Mouse (Mus musculus) bone marrow, adult 2 months (tissue): ENCODE measurements around the gene Btnl6. TPM values are rescaled to one million over a fixed set of nuclear protein-coding genes. Genes with fewer than 3 reads are reported as not detected.
"Not testable (repeated sequence)": the region's sequence is repeated elsewhere in the genome, so short reads cannot be mapped to it uniquely, and the experiment has no call there.

Experiments used
- H3K27ac ChIP-seq: fragments of 200-500 bp; 2 replicates; pipeline ENCODE4 v1.5.1; 2012; ENCODE audit warnings: low read depth, mild to moderate bottlenecking, control low read depth, inconsistent platforms, low read length; ENCODE audit not compliant: control insufficient read depth, poor library complexity, insufficient read depth
- H3K4me1 ChIP-seq: fragments of 200-500 bp; 2 replicates; pipeline ENCODE4 v1.6.1; 2011; ENCODE audit warnings: low read length; ENCODE audit not compliant: control insufficient read depth, insufficient read depth
- H3K4me3 ChIP-seq: fragments of 200-500 bp; replicated peaks from 2 replicates; pipeline ENCODE3; 2011; ENCODE audit warnings: mild to moderate bottlenecking, low read depth, low read length, control low read depth; ENCODE audit not compliant: control insufficient read depth
- CTCF ChIP-seq: fragments of 200-500 bp; IDR thresholded peaks from 2 replicates; pipeline ENCODE4 v1.5.1; 2011; ENCODE audit warnings: low read length, control low read depth; ENCODE audit not compliant: control insufficient read depth, insufficient read depth
- POLR2A ChIP-seq: fragments of 200-500 bp; IDR thresholded peaks from 2 replicates; pipeline ENCODE4 v1.6.1; 2011; ENCODE audit warnings: low read depth, mild to moderate bottlenecking, control low read depth, low read length, borderline replicate concordance; ENCODE audit not compliant: control insufficient read depth
- WGBS: fragments of 180-500 bp; shearing (Covaris S2); methylation state at CpG from one replicate; pipeline ENCODE4 v1.1.7; 2018; 5-methylcytosine and 5-hydroxymethylcytosine counted together
- polyA plus RNA-seq: library from polyadenylated mRNA; stranded (reverse); fragments of >200 nt; gene quantifications from 2 replicates; pipeline ENCODE4 v1.2.4, GENCODE M21; 2011; ENCODE audit warnings: low replicate concordance; ENCODE audit not compliant: missing spikeins, insufficient read depth, insufficient read length

Btnl6 gene
- polyA plus RNA-seq, 1 experiment = 1.9 TPM

DNA sequence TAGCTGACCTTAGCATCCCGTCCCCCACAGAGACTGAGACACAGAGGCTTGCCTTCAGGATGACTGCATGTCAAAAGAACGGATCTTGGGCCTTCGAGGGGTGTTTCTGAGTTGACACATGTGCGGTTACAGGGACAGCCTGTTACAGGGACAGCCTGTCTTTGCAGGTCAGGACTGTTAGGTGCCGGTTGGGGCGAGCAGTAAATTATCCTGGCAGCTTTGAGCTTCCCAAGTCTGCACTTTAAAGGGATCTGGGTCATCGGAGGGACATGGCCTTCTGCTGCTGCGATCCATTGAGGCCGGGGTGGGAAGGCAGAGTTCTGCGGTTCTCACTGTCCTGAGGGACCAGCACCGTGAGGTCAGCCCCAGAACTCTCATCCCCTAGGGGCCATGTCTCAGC is 40.3 kb upstream of the Btnl6 start:
- H3K4me3 ChIP-seq = no peak overlapping the region
- TF ChIP-seq POLR2A (no peak), CTCF (no peak)
- 75% methylated on average over 11 of the region's 11 CpGs for WGBS
- no peak overlapping the region for H3K27ac ChIP-seq
- H3K4me1 ChIP-seq = peaks cover 4% of the 10 kb centered on the region

DNA sequence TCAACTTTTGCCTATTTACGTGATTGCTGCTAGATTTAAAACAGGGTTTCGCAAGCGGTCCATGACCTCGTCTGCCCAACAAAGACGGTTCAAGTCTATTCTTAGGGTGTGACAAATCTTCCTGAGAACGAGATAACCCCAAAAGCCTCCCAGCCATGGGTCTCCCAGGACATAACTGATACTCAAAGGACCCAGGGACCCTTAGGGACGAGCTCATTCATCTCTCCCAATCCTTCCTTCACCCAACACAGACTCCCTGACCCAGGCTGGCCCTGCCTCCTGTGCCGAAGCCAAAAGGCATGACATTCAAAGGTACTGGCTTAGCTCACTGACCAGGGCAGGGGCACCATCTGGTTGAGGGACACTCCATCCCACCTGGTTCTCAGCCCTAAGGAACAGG is 39.3 kb upstream of the Btnl6 start:
- 51% methylated on average over 8 of the region's 8 CpGs for WGBS
- H3K4me1 ChIP-seq = peaks cover 3% of the 10 kb centered on the region
- no peak overlapping the region for H3K27ac ChIP-seq
- no peak overlapping the region for H3K4me3 ChIP-seq
- TF ChIP-seq CTCF = no peak
- no peak for TF ChIP-seq POLR2A

DNA sequence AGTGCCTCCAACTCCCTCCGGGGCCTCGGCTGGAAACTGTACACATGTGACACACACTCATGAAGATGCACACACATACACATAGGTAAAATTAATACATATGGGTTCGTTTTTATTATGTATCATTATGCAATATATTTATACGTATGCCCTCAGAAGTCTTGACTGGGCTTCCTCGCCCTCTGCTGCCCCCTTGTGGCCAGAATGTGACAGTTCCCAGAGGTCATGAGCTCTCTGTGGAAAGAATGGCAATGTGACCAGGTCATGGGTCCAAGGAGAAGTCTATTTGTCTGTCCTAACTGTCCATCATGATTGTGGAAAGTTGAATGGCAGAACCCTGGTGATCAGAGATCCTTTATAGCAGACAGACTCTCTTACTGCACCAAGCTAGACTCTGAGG is 38.3 kb upstream of the Btnl6 start:
- 22% methylated on average over 5 of the region's 5 CpGs for WGBS
- Histone ChIP-seq H3K27ac (no peak overlapping the region), H3K4me3 (no peak overlapping the region), H3K4me1 (peaks cover 2% of the 10 kb centered on the region)
- TF ChIP-seq CTCF (peak; percentile 93), POLR2A (no peak)

DNA sequence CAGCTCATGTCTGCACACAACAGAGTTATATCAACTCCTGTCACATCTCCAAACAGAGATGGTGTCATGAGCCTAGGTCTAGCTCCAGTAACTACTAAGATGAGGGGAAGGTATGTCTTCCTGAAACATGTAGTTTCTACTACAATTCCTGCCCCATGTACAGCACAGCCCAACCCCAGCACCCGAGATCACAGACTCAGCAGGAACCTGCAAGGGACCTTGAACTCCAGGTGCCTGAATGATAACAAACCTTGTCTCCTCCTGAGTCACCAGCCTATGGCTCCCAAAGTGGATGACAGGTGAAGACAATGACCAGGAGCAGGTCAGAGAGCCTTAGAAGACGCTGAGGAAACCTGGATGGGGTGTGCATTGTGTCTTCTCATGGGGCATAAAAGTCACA is 32.7 kb upstream of the Btnl6 start:
- TF ChIP-seq CTCF (no peak), POLR2A (no peak)
- H3K27ac ChIP-seq = no peak overlapping the region
- H3K4me3 ChIP-seq = no peak overlapping the region
- H3K4me1 ChIP-seq = no peaks in the 10 kb centered on the region
- 75% methylated on average over 2 of the region's 2 CpGs for WGBS

DNA sequence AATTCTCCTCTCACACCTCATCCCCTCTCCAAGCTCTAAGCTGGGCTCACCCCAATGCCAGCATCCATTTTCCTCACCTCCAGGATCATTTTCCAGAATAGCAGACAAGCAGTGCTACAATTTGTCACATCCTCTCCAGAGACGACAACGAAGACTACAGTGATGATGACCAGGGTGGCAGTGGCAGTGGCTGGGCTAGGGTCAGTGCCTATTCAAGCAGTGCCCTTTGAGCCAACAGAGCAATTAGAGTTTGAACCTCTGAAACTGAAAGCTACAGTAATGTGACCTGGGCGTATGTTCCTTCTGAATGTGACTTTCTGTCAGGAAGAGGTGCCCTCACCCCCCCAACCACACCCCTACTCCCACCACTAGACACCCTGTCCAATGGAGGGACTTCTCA is 32.0 kb upstream of the Btnl6 start:
- Histone ChIP-seq H3K4me3 (no peak overlapping the region), H3K4me1 (no peaks in the 10 kb centered on the region), H3K27ac (no peak overlapping the region)
- no peak for TF ChIP-seq CTCF
- TF ChIP-seq POLR2A = no peak
- WGBS = 76% methylated on average over 3 of the region's 3 CpGs

DNA sequence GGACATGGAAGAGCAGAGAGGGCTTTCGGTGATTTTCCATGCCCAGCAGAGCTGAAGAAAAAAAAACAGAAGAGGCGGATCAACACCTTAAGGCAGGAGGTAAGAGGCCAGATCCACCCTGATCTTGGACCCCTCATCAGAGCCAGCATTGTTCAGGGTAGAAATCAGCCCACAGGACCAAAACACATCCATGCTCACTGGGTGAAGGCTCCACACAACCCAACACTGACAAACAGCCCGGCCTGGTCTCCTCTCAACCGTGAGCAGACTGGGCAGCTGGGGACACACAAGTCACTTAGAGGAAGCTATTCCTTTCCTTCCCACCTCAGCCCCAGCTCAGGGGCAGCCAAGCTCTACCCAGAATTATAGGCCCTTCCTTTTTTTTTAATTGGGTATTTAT is 30.4 kb upstream of the Btnl6 start:
- no peak overlapping the region for H3K4me3 ChIP-seq
- TF ChIP-seq POLR2A (no peak), CTCF (no peak)
- no peak overlapping the region for H3K27ac ChIP-seq
- 73% methylated on average over 4 of the region's 4 CpGs for WGBS
- no peaks in the 10 kb centered on the region for H3K4me1 ChIP-seq

DNA sequence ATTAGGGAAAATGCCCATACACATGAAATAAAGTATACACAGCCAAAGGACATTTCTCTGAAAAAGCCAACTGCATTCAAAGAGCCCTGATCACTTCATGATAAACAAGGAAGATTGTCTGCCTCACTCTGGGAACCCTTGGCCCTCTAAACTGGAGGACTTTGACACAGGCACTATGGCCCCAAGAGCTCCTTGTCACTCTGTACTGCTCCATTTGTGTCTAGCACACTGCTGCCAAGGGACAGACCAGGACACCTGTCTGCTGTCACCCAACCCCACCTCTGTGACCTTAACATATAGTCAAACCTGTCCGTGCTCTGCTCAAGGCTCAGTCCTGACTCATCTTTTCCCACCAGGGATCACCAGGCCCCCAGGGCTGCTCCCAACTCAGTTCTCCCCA is 29.6 kb upstream of the Btnl6 start:
- no peaks in the 10 kb centered on the region for H3K4me1 ChIP-seq
- 92% methylated on average over 1 of the region's 1 CpGs for WGBS
- H3K27ac ChIP-seq = no peak overlapping the region
- TF ChIP-seq POLR2A (no peak), CTCF (no peak)
- H3K4me3 ChIP-seq = no peak overlapping the region

DNA sequence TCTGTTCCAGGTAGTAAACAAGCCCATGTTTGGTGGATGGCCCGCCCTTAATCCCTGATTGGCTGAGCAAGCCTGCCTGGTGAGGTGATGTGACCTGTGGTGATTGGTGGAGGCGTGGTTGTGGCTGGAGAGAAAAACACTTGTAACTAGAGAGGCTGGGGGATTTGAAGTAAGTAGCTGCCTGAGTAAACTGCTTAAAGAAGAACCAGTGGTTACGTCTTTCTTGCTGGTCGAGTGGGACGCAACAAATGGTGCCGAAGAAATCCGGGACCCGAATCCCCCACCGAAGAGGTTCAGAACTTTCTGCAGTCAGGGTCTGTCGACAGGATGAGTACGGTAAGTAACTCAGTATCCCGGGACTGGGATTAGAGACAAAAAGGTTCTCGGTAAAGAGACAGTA is 26.4 kb upstream of the Btnl6 start:
- H3K27ac ChIP-seq, H3K4me1 ChIP-seq, H3K4me3 ChIP-seq: not testable (repeated sequence)
- WGBS = 89% methylated on average over 13 of the region's 13 CpGs

DNA sequence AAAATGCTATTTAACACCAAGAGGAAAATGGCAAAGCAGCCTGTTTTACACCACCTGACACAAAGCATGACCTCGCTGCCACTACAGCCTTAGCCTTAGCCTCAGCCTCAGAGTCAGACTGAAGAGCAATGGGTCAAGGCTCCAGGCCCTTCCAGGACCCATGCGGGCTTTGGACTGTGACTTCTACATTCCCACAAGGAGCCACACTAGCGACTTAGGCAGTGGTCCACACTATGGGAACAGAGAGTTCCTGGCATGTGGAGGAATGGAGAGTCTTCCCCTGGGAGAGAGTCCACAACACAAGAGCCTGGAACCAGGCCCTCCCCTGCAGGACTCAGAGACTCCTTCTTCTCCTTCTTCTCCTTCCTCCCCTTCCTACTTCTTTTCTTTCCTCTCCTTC is 15.5 kb upstream of the Btnl6 start:
- Histone ChIP-seq H3K4me3 (no peak overlapping the region), H3K4me1 (no peaks in the 10 kb centered on the region; the same call in 1 of the 2 replicates), H3K27ac (no peak overlapping the region)
- WGBS = 82% methylated on average over 3 of the region's 3 CpGs
- TF ChIP-seq POLR2A = no peak

DNA sequence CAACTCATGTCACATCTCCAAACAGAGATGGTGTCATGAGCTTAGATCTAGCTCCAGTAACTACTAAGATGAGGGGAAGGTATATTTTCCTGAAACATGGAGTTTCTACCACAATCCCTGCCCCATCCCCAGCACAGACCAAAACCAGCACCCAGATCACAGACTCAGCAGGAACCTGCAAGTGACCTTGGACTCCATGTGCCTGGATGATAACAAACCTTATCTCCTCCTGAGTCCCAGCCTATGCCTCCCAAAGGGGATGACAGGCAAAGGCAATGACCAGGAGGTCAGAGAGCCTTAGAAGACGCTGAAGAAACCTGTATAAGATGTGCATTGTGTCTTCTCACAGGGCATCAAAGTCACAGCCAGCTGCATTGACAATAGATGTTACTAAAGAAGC is 1.8 kb upstream of the Btnl6 start:
- H3K27ac ChIP-seq = no peak overlapping the region
- no peak overlapping the region for H3K4me3 ChIP-seq
- 48% methylated on average over 1 of the region's 1 CpGs for WGBS
- TF ChIP-seq CTCF (no peak), POLR2A (no peak)
- no peaks in the 10 kb centered on the region for H3K4me1 ChIP-seq

DNA sequence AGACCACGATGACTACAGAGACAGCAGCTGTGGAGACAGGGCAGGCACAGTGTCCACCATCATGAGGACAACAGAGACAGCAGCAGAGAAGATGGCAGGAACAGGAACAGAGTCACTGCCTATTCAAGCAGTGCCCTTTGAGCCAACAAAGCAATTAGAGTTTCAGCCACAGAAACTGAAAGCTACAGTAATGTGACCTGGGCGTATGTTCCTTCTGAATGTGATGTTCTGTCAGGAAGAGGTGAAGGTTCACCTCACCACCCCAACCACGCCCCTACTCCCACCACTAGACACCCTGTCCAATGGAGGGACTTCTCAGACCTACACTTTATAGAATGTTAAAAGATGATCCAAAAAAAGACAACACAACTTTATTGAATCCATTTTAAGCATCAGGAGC is 1.4 kb upstream of the Btnl6 start:
- H3K4me3 ChIP-seq, H3K4me1 ChIP-seq, H3K27ac ChIP-seq: not testable (repeated sequence)
- 57% methylated on average over 3 of the region's 3 CpGs for WGBS
